Mouse (Mus musculus) kidney, adult 2 months (tissue): ENCODE measurements around the gene 4930470P17Rik.

Source experiments
- CTCF ChIP-seq: fragments of 200-500 bp; conservative IDR thresholded peaks from 2 replicates; pipeline ENCODE4 v1.5.1; 2011; ENCODE audit warnings: low read depth, mild to moderate bottlenecking, control low read depth, low read length, moderate library complexity, mixed read lengths; ENCODE audit not compliant: insufficient read depth, insufficient read length
- POLR2A ChIP-seq: fragments of 200-500 bp; IDR thresholded peaks from one replicate; pipeline ENCODE4 v1.6.1; 2011; ENCODE audit warnings: low read depth, low read length, control low read depth

DNA sequence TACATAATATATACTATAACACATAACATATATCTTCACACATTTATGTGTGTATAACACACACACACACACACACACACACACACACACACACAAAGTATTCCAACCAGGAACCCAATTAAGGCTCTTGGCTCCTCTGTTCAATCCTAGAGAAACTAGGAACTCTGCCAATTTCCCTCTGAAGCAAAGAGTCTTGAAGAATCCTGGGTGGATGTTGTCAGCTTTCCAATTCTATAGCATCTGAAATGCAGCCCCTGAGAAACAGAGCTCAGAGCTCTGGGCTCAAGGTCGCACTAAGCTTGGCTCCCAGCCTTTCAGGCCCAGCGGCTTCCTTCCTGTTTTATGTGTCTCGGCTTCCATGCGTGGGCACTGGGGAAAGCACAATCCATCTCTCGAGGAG, 51.6 kb downstream of the 4930470P17Rik start:
- TF ChIP-seq CTCF (no peak), POLR2A (no peak)
